Mouse (Mus musculus): ENCODE results near the gene Cela3b. TPM values are rescaled to one million over a fixed set of nuclear protein-coding genes. Genes with fewer than 3 reads are reported as not detected.

Gene Cela3b
- polyA plus RNA-seq, 1 experiment from 2014 or later = not detected

GRCm38 (mm10) chr4:137388059-137388794 is 42.1 kb downstream of the Cela3b start:
- H3K4me2 ChIP-seq = peak overlapping the region; percentile 73
- no peaks in the 10 kb centered on the region for H3K9me3 ChIP-seq (replicated peaks)
- H3K27ac ChIP-seq (ENCODE audit: poor library complexity, severe bottlenecking) = peak overlapping the region; percentile 95
- H3K36me3 ChIP-seq = 0 out of 2 replicates have a peak, but pooled peaks cover 3% of the 10 kb centered on the region
- H3K4me3 ChIP-seq = peak overlapping the region; percentile 81
- WGBS = under 1% methylated on average over 46 of the region's 46 CpGs
- peak overlapping the region; percentile 88 for H3K9ac ChIP-seq
- peak; percentile 90 for ATAC-seq (ENCODE audit: insufficient number of reproducible peaks, low FRiP score)
- peaks cover 6% of the 10 kb centered on the region; the same call in 1 of the 2 replicates for H3K4me1 ChIP-seq (replicated peaks)
- no peaks in the 10 kb centered on the region for H3K27me3 ChIP-seq (replicated peaks)

GRCm38 (mm10) chr4:137387482-137388058 is 42.8 kb downstream of the Cela3b start:
- Histone ChIP-seq H3K36me3 (0 out of 2 replicates have a peak, but pooled peaks cover 3% of the 10 kb centered on the region), H3K27ac (ENCODE audit: poor library complexity, severe bottlenecking) (peak overlapping the region; percentile 95), H3K4me2 (peak overlapping the region; percentile 73), H3K9me3 (replicated peaks) (no peaks in the 10 kb centered on the region), H3K27me3 (replicated peaks) (no peaks in the 10 kb centered on the region), H3K9ac (peak overlapping the region; percentile 88), H3K4me3 (peak overlapping the region; percentile 81), H3K4me1 (replicated peaks) (peaks cover 6% of the 10 kb centered on the region; the same call in 1 of the 2 replicates)
- under 1% methylated on average over 20 of the region's 20 CpGs for WGBS
- ATAC-seq (ENCODE audit: insufficient number of reproducible peaks, low FRiP score) = 0 out of 2 replicates have a peak, but pooled peaks have one; percentile 40

- no peaks in the 10 kb centered on the region for H3K9me3 ChIP-seq (replicated peaks)
- H3K4me1 ChIP-seq (replicated peaks) = peaks cover 15% of the 10 kb centered on the region
- peak overlapping the region; percentile 56 for H3K4me2 ChIP-seq
- H3K27ac ChIP-seq (ENCODE audit: poor library complexity, severe bottlenecking) = no peak overlapping the region
- ATAC-seq (ENCODE audit: insufficient number of reproducible peaks, low FRiP score) = no peak
- H3K36me3 ChIP-seq = no peaks in the 10 kb centered on the region
- no peaks in the 10 kb centered on the region for H3K27me3 ChIP-seq (replicated peaks)
- 31% methylated on average over 16 of the region's 16 CpGs for WGBS
- H3K4me3 ChIP-seq = peak overlapping the region; percentile 17; the same call in 1 of the 2 replicates
- H3K9ac ChIP-seq = peak overlapping the region; percentile 24; the same call in 1 of the 2 replicates
These were observed 49.4 kb downstream of the Cela3b start for GRCm38 (mm10) chr4:137380702-137381605.

GRCm38 (mm10) chr4:137379713-137380255 is 50.6 kb downstream of the Cela3b start:
- no peak overlapping the region for H3K27ac ChIP-seq (ENCODE audit: poor library complexity, severe bottlenecking)
- peaks cover 25% of the 10 kb centered on the region for H3K4me1 ChIP-seq (replicated peaks)
- H3K9me3 ChIP-seq (replicated peaks) = no peaks in the 10 kb centered on the region
- H3K4me2 ChIP-seq = no peak overlapping the region
- no peaks in the 10 kb centered on the region for H3K36me3 ChIP-seq
- no peaks in the 10 kb centered on the region for H3K27me3 ChIP-seq (replicated peaks)
- H3K4me3 ChIP-seq = no peak overlapping the region
- 88% methylated on average over 10 of the region's 10 CpGs for WGBS
- H3K9ac ChIP-seq = no peak overlapping the region
- no peak for ATAC-seq (ENCODE audit: insufficient number of reproducible peaks, low FRiP score)

- H3K4me2 ChIP-seq = no peak overlapping the region
- H3K4me1 ChIP-seq (replicated peaks) = peaks cover 27% of the 10 kb centered on the region
- H3K36me3 ChIP-seq = no peaks in the 10 kb centered on the region
- H3K27ac ChIP-seq (ENCODE audit: poor library complexity, severe bottlenecking) = no peak overlapping the region
- WGBS = 80% methylated on average over 3 of the region's 3 CpGs
- no peaks in the 10 kb centered on the region for H3K27me3 ChIP-seq (replicated peaks)
- H3K9me3 ChIP-seq (replicated peaks) = no peaks in the 10 kb centered on the region
- no peak overlapping the region for H3K9ac ChIP-seq
- H3K4me3 ChIP-seq = no peak overlapping the region
- ATAC-seq (ENCODE audit: insufficient number of reproducible peaks, low FRiP score) = no peak
These were observed 51.3 kb downstream of the Cela3b start for GRCm38 (mm10) chr4:137379085-137379484.

- peaks cover 34% of the 10 kb centered on the region for H3K4me1 ChIP-seq (replicated peaks)
- no peak overlapping the region for H3K4me3 ChIP-seq
- no peaks in the 10 kb centered on the region for H3K36me3 ChIP-seq
- no peak overlapping the region for H3K9ac ChIP-seq
- H3K9me3 ChIP-seq (replicated peaks) = no peaks in the 10 kb centered on the region
- no peak overlapping the region for H3K27ac ChIP-seq (ENCODE audit: poor library complexity, severe bottlenecking)
- H3K4me2 ChIP-seq = no peak overlapping the region
- ATAC-seq (ENCODE audit: insufficient number of reproducible peaks, low FRiP score) = no peak
- H3K27me3 ChIP-seq (replicated peaks) = no peaks in the 10 kb centered on the region
- 75% methylated on average over 4 of the region's 4 CpGs for WGBS
These were observed 52.6 kb downstream of the Cela3b start for GRCm38 (mm10) chr4:137377526-137378304.

- Histone ChIP-seq H3K36me3 (no peaks in the 10 kb centered on the region), H3K4me1 (replicated peaks) (peaks cover 40% of the 10 kb centered on the region), H3K4me2 (no peak overlapping the region), H3K9ac (no peak overlapping the region), H3K9me3 (replicated peaks) (no peaks in the 10 kb centered on the region), H3K4me3 (no peak overlapping the region), H3K27ac (ENCODE audit: poor library complexity, severe bottlenecking) (no peak overlapping the region), H3K27me3 (replicated peaks) (no peaks in the 10 kb centered on the region)
- ATAC-seq (ENCODE audit: insufficient number of reproducible peaks, low FRiP score) = no peak
- 56% methylated on average over 2 of the region's 2 CpGs for WGBS
These were observed 53.6 kb downstream of the Cela3b start for GRCm38 (mm10) chr4:137376778-137377177.

GRCm38 (mm10) chr4:137375314-137376278 is 54.7 kb downstream of the Cela3b start:
- H3K9ac ChIP-seq = no peak overlapping the region

GRCm38 (mm10) chr4:137373711-137374110 is 56.6 kb downstream of the Cela3b start:
- peaks cover 43% of the 10 kb centered on the region for H3K4me1 ChIP-seq (replicated peaks)
- H3K36me3 ChIP-seq = no peaks in the 10 kb centered on the region
- H3K27ac ChIP-seq (ENCODE audit: poor library complexity, severe bottlenecking) = no peak overlapping the region
- no peaks in the 10 kb centered on the region for H3K9me3 ChIP-seq (replicated peaks)
- no peak for ATAC-seq (ENCODE audit: insufficient number of reproducible peaks, low FRiP score)
- no peak overlapping the region for H3K9ac ChIP-seq
- no peak overlapping the region for H3K4me3 ChIP-seq
- 56% methylated on average over 6 of the region's 6 CpGs for WGBS
- no peak overlapping the region for H3K4me2 ChIP-seq
- no peaks in the 10 kb centered on the region for H3K27me3 ChIP-seq (replicated peaks)

More at GRCm38 (mm10) chr4:137375314-137376278, 54.7 kb downstream of the Cela3b start:
- Histone ChIP-seq H3K4me1 (replicated peaks) (peaks cover 34% of the 10 kb centered on the region), H3K36me3 (no peaks in the 10 kb centered on the region), H3K27me3 (replicated peaks) (no peaks in the 10 kb centered on the region), H3K4me2 (peak overlapping the region; percentile 48), H3K27ac (ENCODE audit: poor library complexity, severe bottlenecking) (no peak overlapping the region), H3K4me3 (no peak overlapping the region), H3K9me3 (replicated peaks) (no peaks in the 10 kb centered on the region)
- 38% methylated on average over 19 of the region's 19 CpGs for WGBS
- no peak for ATAC-seq (ENCODE audit: insufficient number of reproducible peaks, low FRiP score)
